Mouse (Mus musculus) gonadal fat pad, adult 2 months (tissue): ENCODE results near the gene Gm5460. TPM values are rescaled to one million over a fixed set of nuclear protein-coding genes. Genes with fewer than 3 reads are reported as not detected.

Experiments used
- DNase-seq: peaks from one replicate; pipeline ENCODE4 v3.0.0-alpha.2; 2012; ENCODE audit warnings: low read depth
- polyA plus RNA-seq: library from polyadenylated mRNA; depleted of rRNA; stranded (reverse); fragments of >200 nt; gene quantifications from 2 replicates; pipeline ENCODE4 v1.2.3, GENCODE M21; 2012; rRNA removed

Gene Gm5460
- polyA plus RNA-seq, 1 experiment = 2.0 TPM

DNA sequence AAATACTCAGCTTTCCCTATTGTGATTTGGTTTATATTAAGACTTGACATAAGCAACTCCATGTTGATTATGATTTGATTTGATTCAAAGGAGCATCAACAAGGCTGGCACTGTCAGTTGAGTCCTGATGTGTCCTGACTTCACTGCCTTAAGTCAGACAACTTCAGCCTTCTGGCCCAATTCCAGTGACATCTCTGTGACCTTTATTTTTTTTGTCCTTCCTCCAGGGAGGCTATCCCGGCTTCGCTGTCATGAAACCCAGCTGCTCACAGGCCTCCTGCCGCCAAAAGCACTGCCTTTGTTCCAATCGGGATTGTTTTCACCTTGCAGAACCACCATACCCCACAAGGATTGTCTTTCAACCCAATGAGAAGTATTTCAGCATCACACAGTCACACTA, 58.8 kb downstream of the Gm5460 start:
- DNase-seq = no peak

- no peak for DNase-seq
These were observed 60.7 kb downstream of the Gm5460 start for GRCm38 (mm10) chr14:34077222-34077621.

DNA sequence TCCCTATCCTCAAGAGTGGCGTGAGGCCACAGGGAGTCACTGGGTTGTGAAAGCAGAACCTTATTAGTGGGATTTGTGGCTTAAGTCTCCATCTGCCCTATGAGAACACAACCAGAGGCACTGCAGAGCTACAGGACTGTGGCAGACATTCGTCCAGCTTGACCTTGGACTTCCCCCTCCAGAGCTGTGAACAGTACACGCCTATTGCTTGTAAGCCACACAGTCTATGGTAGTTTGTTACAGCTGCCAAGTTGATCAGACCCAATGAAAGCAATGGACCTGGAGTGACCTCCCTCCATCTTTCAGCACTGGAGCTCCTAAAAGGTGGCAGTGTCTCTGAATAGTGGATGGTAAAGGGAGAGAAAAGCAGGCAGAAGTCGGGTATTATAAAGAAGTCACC, 61.7 kb downstream of the Gm5460 start:
- no peak for DNase-seq

DNA sequence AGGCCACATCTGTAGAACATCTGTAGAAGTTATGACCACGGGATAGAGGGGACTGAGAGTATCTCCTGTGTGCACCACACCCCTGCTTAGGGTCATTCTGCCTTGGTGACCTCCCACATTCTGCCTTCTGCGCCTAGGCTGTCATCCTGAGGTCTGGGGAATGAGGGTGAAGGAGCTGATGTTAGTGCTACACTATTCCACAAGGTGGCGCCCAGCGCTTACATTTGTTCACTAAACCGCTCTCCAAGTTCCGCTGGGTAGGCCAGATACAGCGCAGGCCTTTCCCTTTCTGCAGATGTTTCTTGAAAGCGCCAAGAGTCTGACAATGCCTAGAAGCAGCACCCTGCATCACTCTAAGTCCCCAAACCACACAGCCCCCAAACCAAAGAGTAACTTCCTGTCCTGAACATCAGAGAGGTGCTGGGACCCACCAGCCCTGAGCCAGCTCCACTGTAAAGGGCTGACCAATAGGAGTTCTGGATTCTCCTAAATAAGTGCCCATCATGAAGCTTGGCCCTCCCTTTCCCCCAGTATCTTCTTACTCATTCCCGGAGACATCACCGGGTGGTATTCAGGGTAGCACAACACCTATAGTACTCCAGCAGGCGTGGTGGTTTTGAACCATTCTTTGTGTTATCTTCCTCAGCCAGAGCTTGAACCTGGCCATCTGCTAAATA, 63.9 kb downstream of the Gm5460 start:
- no peak for DNase-seq

DNA sequence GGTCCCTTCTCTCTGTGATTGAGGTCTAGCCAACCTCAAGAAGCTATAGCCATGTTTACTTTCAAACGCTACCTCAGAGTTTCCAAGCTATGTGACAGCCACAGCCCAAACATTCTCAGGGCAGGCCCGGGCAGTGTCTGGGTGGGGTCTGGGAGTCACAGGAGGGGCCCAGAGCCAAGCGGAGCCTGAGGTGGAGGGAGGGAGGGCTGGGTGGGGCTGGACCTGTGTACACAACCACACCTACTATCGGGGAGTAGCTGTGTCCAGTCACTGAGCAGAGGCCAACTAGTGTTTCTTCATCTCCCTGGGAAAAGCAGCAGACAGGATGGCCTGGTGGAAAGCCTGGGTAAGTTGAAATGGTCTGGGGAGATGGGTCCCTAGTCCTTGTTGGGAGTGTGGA, 69.2 kb downstream of the Gm5460 start, which contains the start of gene Anxa8:
TSS of gene Anxa8 (plus strand) at position 251 of the 400 bp plus-strand sequence.
- no peak for DNase-seq

DNA sequence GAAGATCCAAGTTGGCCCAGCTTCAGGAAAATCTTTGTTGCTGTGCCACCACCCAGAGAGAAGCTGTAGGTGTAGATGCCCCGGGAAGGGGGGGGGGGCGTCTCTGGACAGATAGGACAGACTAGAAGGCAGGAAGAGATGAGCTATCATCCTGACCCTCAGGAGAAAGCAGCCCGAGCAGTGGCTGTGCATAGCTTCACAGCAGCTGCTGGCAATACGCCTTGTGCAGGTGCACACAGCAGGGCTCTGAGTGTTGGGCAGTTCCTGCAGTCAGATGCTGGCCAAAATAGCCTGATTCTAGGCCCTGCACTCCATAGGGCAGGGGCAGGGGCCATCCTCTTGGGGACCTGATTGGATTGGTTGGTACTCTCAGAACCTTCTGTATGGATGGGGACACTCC, 70.2 kb downstream of the Gm5460 start:
- DNase-seq = no peak

- DNase-seq = no peak
These were observed 71.4 kb downstream of the Gm5460 start for GRCm38 (mm10) chr14:34087856-34088398.

- no peak for DNase-seq
These were observed 73.2 kb downstream of the Gm5460 start for GRCm38 (mm10) chr14:34089796-34090195.

GRCm38 (mm10) chr14:34091475-34091874, 74.9 kb downstream of the Gm5460 start:
- DNase-seq = no peak

- DNase-seq = no peak
These were observed 76.3 kb downstream of the Gm5460 start for GRCm38 (mm10) chr14:34092856-34093255.

DNA sequence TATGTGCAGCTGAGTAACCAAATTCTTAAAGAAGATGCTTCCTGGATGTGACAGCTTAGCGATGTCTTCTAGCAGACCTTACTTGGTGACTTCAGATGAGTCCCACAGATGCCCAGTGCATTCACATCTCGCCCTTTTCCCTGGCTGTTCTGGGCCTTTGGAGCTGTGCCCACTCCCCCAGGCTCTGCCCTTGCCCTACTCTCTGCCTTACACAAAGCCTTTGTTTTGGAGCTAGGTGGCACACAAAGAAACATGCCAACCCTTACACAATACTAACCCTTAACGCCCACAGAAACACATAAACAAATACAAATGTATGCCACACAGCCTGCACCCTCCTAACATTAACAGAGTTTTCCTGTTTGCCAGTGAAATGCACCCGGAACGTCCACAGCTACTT, 79.6 kb downstream of the Gm5460 start:
- DNase-seq = no peak

Other genes starting within 250 kb of the Gm5460 start
- 30.8 and 32.7 TPM in 2 replicates for gene Gdf10, start 93.2 kb upstream of the Gm5460 start, polyA plus RNA-seq
- gene Gdf2, start 75.7 kb upstream of the Gm5460 start, polyA plus RNA-seq = 0.04 and 0.16 TPM in 2 replicates
- gene Rbp3, start 62.8 kb upstream of the Gm5460 start, polyA plus RNA-seq = not detected in 2 replicates
- gene Zfp488, start 38.0 kb upstream of the Gm5460 start, polyA plus RNA-seq = 0.04 and 0.09 TPM in 2 replicates
- 0.13 TPM in 1 of 2 replicates, not detected in the other for gene Gm30083, start 1.6 kb upstream of the Gm5460 start, polyA plus RNA-seq
- gene Antxrl, start 35.9 kb downstream of the Gm5460 start, polyA plus RNA-seq = 0.38 and 0.94 TPM in 2 replicates
- 4.7 and 5.8 TPM in 2 replicates for gene Anxa8, start 69.2 kb downstream of the Gm5460 start, polyA plus RNA-seq
- gene A630023A22Rik, start 86.0 kb downstream of the Gm5460 start, polyA plus RNA-seq = 0.11 and 0.53 TPM in 2 replicates
- gene Npy4r, start 135.7 kb downstream of the Gm5460 start, polyA plus RNA-seq = 0.11 and 0.14 TPM in 2 replicates
- 0.34 and 0.51 TPM in 2 replicates for gene Gprin2, start 184.9 kb downstream of the Gm5460 start, polyA plus RNA-seq
- gene Syt15, start 202.8 kb downstream of the Gm5460 start, polyA plus RNA-seq = 4.7 and 6.6 TPM in 2 replicates